Mouse (Mus musculus) regulatory T cell (primary cell): ENCODE measurements around the gene Mast4.
"Not testable (repeated sequence)": the region's sequence is repeated elsewhere in the genome, so short reads cannot be mapped to it uniquely, and the experiment has no call there.

ENCODE experiments used
- in situ Hi-C: fragments of 300-600 bp; cut with MboI, MseI; formaldehyde crosslinking; loops from one replicate; pipeline ENCODE4 v1.15.1; 2025; ENCODE audit warnings: high pct_unique_total_duplicates

Mast4 gene

DNA sequence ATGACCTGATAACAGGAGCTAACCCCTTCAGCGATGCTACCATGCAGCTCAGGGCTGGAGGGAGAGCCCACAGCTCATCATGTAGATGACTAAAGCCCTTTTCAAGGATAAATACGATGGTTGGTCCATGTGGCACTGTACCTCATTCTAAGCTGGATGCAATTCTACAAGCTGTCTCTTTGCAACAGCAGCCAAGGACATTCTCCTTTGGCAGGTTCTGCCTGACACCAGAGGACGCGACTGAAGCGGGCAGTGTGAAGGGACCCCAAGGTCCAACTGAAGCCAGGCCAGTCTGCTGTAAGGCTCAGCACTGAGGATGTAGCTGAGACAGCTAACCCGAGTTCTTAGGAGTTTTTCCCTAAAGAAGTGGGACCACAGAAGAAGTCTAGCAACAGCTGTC is 576.3 kb downstream of the Mast4 start:
- in situ Hi-C loops: no loop called here

DNA sequence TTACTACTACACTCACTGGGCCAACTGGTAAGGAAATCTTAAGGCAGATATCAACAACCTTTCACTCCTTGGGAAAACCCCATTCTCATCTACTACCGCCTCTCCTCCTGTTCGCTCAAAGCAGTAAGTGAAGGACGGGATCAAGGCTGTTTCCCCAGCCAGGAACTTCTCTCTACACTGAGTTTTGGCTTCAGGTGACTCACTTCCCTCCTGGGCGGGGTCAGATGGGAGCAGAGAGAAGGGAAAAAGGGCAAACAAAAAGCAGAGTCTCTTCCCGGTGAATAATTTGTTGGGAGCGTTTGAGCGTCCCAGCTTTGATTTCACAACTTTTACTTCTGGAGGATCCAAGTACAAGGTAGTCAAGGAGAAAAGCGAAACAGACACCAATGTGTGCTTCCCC is 578.2 kb downstream of the Mast4 start:
- in situ Hi-C loops: no loop called here

DNA sequence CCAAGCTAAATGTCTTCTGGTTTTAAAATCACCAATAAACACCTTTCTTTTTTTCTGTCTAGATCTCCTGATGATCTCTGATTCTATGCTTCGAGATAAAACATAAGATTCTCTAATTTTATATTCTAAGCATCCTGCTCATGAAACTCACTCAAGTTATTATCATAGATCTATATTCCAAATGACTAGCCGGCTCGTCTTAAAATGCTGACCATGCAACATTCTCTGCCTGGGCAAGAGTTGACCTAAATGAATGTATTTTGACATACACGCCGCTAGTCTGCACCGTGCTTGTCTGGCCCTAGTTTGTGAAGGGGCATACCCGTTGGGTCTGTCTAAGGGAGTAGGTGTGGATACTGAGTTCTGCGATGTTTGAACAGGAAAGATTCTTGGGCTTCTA is 579.2 kb downstream of the Mast4 start:
- in situ Hi-C loops: no loop called here

DNA sequence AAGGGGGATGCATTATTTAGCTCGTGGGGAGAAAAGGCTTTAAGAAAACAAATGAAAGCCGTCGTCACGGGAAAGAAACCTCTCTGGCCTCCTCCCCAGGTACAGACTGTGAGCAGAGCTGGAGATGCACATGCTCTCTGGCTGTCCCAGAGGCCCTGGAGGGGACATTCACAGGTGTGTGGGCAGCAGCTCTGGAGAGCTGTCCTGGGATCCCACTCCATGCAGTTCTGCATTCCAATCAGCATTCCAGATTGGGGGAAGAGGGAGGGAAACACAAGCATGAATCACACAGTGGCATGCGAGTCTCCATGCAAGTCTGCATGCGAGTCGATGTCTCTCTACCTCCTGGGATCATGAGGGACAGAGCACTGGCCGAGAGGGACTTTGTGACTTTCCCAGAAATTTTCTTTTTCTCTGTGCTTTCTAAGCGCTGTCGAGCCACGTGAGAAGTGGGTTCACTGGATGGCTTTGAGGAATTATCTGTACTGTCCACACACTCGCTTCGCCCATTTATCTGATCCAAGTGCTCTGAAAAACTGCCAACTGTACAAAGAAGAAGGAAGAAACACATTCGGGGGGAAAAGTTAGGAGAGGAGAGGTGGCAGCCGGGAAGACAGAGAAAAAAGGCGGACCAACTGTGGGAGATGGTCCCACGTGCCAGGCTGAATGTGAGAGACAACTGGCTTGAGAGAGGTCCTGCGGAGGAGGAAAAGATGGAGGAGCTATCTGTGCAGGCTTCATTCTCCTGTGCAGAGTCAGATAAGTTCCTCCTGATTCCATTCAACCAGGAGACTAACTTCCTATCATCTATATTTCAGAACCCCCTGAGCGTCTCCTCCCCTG is 580.4 kb downstream of the Mast4 start:
- in situ Hi-C loops: no loop called here

DNA sequence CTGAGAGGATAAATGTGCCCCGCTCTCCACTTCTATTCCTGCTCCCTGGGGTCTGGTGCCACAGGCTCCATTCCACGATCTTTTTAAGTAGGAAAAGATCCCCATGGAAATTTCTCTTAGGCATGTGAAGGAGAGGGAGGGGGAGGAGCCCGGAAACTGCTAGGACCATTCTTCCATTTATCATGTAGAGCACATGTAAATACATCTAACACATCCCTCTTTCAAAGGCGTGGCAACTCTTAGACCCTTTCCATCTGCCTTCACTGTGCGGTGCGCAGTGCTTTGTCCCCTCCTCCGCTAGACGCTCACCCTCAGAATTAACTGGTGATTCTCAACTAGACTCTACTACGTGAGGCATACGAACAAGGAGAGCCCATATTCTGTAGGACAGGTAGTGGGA is 584.4 kb downstream of the Mast4 start:
- in situ Hi-C loops: loop anchor here (5.0 kb wide), 1 partner anchor 73 kb away; no protein-coding TSS in a partner anchor

DNA sequence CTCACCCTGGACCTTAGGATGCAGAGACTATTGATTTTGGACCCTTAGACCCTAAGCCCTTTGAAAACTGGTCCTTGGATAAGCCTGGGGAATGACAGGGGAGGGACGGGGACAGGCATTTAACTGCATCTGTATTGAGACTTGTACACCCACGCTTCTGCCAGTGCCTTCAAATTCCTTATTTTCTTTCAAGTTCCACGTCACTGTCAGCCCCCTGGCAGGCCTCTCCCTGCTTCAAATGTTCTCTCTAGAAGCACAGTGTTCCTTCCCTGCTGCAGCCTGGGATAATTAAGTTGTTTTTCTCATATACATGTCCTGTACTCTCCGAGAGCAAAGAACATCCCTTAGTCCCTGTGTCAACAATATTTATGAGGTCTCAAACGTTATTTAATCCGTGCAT is 585.1 kb downstream of the Mast4 start:
- in situ Hi-C loops: loop anchor here (5.0 kb wide), 1 partner anchor 72 kb away; no protein-coding TSS in a partner anchor

DNA sequence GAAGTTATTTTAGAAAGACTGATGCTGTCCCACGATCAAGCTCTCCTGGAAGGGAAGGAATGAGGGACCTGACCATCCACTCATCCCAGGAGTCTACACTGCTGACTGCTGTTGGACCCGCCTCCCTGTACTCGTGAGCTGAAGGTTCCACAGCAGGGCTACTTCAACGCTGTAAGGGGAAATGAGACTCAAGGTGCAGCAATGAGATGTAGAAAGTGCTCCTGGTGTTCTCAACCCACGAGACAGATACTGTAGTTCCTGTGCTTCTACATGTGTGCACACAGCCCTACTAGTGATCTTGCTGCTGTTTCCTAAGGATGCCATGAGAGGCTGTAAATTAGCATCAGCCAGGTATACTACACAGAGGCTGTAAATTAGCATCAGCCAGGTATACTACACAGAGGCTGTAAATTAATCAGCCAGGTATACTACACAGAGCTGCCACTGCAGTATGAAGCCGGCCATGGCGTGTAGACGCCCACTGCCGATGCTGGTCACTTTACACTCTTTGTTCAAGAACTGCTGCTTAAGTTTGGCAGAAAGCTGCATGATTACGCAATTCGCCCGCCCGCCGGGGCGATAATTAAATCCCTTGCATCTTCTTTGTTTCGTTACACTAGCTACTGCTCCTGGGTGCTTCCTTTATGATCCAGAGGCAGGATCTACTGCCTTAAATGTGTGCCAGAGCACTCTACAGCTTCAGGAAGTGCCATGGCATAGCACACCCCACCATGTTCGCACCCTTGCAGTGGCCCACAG is 587.3 kb downstream of the Mast4 start:
- in situ Hi-C loops: loop anchor here (5.0 kb wide), 1 partner anchor 70 kb away; no protein-coding TSS in a partner anchor

DNA sequence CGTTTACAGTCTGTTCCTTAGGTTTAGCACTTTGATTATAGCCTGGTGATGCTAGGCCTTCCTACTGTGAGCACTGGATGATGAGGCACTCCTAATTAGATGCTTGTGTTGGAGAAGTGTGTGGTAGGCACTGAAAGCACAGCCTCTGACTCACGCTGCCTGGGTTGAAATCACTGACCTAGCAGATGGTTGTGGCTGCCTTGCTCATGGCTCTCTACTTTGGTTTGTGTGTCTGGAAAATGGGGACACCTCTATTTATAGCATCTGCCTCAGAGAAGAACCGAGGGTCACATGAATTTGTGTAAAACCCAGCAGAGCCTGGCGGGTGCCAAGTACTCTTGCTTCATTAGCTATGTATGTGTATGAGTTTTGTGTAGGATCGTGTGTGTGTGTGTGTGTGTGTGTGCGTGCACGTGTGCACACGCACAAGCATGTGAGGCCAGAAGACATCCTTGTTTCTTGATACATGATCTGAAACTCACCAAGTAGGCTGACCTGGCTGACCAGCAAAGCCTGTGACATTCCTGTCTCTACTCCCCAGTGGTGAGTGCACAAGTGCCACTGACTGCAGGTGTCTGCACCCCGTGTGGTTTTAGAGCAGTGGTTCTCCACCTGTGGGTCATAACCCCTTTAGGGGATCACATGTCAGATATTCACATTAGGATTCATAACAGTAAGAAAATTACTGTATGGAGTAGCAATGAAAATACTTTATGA is 588.5 kb downstream of the Mast4 start:
- in situ Hi-C loops: loop anchor here (5.0 kb wide), 1 partner anchor 68 kb away; no protein-coding TSS in a partner anchor

DNA sequence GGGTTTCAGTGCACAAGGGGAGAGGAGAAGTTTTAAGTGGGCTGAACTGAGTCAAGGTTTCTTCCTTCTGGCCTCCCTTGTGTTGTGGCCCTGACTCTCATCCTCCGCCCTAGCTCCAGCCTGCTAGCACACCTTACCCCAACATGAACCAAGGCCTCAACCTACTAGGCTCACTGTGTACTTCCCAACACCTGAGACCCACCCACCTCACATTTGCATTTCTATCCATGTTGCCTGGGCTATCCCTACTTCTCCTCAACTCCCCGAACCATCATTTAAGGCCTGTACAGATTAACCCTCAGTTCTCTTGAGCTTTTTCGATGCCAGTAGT is 589.1 kb downstream of the Mast4 start:
- in situ Hi-C loops: loop anchor here (5.0 kb wide), 1 partner anchor 68 kb away; no protein-coding TSS in a partner anchor

DNA sequence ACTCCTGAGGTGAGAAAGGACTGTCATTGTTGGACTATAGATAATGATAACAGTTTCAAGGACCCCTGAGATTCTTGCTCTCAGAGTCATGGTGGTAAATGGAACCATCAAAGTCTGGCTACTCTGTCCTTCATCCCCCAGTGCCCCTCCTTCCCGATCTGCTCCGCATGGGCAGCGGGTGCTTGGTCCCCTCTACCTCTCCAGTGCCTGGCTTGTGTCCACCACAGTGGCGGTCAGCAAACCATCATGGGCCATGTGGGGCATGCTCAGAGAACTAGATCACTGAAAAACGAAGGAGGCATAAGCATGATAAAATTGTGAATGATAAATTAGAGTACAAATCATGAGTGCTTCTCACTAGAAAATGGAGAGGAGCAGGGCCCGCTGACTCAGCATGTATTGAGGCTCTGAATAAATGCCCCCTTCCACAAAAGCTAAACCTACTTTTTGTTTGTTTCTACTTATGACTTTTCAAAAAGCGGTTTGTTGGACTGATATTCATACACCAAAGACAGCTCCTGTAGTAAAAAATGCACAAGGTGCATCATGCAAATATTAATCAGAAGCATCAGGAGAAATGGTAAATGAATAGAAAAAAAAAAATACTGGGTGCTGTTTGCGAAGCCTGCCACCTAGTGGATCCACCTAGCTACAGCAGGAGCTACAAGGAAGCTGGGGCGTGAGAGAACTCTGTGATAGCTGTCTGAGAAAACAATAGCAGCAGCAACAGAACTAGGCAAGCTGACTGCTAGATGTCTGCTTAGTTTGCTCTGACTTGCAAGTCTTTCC is 589.6 kb downstream of the Mast4 start:
- in situ Hi-C loops: loop anchor here (5.0 kb wide), 1 partner anchor 67 kb away; no protein-coding TSS in a partner anchor

DNA sequence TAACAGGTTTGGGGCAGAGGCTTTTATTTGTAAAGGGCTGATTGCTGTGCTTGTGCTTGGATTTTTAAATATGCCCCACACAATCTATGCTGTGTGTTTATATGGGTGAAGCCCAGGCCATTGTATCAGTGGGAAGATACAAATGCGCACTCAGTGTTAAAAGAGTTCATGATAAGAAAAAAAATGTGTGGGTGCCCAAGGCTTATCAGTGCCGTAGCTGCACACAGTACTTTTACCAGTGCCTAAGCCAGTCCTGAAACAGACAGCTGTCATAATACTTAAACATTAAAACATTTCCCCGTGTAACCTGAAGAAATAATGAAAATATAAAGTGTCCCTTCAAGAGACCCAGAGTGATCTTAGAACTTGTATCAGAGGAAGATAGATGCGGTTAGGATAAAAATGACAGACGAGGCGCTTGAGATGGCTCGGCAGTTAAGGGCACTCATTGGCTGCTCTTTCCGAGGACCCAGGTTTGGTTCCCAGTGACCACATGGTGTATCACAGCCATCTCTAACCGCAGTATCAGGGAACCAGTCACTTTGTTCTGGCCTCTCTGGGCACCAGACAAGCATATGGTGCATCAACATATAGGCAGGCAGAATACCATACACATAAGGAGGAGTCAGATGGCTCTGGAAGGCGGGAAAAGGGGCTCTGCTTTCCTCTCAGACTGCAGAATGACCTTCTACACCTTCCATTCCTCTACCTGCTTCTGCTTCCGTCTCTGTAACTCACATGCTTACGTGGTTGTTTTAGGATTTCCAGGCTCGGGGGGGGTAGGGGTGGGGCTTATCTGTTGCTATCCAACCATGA is 594.4 kb downstream of the Mast4 start:
- in situ Hi-C loops: no loop called here

DNA sequence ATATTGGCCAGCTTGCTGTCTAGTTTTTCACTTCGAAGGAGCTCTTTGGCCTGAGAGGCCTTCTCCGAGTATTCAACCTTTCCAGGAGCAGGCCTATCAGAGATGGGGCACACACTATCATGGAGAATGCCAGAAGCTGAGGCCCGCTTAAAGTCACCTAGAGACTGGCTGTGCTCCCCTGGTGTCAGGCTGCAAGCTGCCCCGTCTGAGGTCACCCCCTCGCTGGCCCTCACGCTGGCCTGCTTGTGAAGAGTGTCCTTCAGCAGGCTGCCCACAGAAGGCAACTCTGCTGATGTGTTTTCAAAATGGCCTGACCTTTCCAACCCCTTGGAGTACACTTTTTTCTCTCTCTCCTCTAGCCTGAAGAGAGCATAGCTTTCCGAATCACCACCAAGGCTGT is 596.5 kb downstream of the Mast4 start:
- in situ Hi-C loops: no loop called here

DNA sequence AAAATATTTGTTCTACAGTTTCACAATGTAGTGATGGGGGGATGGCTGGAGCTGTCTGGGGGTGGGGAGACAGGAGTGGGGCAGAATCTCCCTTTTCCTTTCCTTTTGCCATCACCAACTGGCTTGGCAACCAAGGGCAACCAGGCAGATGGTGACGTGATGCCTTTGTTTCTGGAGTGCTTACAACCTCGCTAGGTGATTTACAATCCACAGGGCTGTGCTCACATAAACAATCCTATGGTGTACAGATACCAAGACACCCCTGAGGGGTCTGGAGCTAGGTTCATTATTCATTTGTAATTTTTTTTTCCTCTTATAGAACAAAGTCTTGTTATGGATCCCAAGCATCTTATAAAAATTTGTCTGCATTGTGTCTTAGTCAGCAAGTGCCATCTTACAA is 601.2 kb downstream of the Mast4 start:
- in situ Hi-C loops: no loop called here

DNA sequence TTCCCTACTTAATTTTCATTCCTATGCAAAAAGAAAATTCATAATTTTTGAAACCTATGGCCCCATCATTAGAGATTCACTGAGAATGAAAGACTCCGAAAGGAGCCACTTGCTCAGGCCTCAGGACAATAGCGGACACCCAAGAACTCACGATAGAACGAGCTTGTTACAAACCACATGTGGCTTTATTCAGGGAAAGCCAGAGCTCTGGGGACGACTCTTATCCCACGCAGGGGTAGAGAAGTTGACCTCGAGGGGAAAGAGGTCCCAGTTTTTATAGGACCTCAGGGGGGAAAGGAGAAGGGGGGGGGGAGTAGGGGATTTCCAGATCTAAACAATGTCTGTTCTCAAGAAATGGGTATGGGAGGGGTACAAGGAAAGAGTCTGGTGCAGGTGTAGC is 605.3 kb downstream of the Mast4 start:
- in situ Hi-C loops: not testable (repeated sequence)

DNA sequence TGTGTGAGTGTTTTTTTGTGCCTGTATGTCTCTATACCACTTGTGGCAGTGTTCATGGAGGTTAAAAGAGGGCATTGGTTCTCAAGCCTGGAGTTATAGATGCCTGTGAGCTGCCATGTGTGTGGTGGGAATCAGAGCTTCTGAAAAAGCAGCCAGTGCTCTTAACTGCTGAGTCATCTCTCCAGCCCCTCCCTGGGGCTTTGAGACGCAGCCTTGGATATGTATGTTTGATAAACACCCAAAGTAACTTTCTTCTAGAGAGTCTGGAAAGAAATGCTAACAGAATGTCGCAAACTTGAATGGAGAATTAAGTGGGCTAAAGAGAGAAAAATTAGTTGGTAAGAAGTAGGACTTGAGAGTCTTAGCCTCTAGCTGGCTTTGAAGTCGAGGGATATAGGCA is 606.3 kb downstream of the Mast4 start:
- in situ Hi-C loops: no loop called here

DNA sequence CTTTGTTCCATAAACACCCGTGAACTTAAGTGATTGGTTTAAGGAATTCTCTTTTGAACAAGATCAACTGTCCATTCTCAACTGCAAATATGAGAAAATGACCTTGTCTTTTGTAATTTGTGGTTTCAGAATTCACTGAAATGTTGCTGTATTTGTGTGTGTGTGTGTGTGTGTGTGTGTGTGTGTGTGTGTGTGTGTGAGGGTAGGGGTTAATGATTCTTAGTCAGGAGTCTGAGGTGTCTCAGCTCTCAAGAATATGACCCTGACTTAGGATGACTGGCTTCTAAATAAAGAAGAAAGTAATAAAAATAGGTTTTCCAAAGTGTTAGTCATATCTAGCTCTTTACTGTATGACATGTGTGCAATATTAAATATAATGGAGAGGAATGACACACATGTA is 607.4 kb downstream of the Mast4 start:
- in situ Hi-C loops: no loop called here

DNA sequence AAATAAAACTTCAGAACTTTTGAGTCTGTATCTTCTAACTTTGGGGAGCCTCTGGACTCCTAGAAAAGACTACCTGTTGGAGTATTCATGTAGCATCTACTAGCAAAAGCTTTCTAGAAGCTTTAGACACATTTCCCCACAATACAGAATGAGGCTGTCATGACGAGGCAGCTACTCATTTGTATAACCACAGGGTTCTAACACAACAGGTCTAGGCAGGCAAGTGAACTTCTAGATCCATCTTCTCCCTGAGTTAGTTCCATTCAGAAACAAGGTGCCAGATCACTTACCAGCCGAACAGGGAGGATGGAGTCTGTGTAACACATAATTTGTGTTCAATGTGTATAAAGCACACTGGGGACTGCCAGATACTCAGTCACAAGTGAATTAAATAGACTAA is 608.4 kb downstream of the Mast4 start:
- in situ Hi-C loops: no loop called here

DNA sequence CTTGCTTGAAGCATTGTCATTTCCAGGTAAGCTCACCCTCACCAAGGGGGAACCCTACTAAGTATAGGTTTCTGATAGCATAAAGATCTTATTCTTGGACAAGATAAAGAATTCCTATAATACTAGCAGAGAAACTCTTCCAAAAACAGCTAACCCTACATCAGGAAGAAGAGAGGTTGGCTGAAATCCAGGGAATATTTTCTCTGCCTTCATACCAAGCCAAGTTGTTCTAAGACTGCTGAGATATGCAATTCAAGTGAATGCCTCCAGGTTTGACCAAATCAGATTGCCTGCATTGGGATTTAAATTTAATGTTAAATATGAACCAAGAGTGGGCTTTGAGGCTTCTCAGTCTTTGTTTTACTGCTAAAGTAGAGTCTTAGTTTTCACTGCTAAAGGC is 608.9 kb downstream of the Mast4 start:
- in situ Hi-C loops: no loop called here

DNA sequence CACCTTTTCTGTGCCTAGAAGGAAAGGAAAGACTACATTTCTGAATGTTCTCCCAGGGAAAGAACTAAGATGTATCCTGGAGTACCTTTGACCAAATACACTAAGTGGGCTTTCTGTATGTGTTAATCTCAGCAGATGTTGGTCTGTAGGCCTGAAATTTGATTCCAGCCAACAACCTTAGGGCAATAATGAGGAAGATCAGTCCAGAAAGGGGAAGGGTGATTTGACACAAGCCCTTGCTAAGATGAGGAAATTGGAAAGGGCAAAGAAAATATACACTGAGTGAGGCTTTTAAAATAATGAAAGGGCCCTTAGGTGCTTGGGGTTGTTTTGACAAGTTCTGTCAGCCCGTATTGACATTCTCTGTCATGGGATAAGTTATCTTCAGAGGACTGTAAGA is 617.3 kb downstream of the Mast4 start:
- in situ Hi-C loops: no loop called here

DNA sequence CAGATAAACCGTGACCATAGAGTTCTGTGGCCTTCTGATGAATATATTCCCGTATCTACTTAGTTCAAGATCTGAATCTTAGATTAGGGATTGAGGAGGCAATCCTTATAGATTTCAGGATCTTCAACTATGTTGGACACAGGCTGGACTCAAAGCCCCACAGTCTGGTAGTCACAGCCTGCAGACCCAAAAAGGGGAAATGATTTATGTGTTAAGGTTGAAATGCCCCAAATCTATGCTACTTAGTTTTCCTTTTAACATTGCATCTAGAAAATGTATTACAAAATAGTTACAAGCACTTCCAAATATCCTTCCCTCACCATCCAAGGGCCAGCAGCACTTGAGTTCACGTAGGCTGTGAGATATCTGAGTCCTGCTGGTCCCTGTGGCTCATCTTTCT is 633.6 kb downstream of the Mast4 start:
- in situ Hi-C loops: no loop called here

DNA sequence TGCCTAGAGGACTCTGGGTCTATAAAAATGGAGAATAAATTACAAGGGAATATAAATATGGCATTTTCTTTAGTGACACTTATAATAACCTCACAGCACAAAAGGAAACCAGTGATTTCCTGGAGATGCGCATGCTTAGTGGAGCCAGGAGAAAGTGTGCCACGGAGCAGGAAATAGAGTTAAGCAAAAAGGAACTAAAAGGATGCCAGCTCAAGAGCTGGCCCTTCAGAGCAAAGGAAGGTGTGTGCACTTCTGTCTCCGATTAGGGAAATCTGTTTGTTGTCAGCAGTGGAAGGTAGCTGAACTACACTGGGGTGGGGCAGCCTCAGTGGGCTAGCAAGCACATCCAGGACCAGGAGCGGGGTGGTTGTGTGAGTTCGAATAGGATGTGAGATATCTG is 634.1 kb downstream of the Mast4 start:
- in situ Hi-C loops: no loop called here
